Mouse (Mus musculus) brown adipose tissue, adult 24 weeks (tissue): ENCODE data around the gene Cd72. TPM values are rescaled to one million over a fixed set of nuclear protein-coding genes. Genes with fewer than 3 reads are reported as not detected.
A peak's percentile ranks its signal among the peaks of the same experiment; 100 is the strongest.
"Not testable (repeated sequence)": the region's sequence is repeated elsewhere in the genome, so short reads cannot be mapped to it uniquely, and the experiment has no call there.

Source experiments
- H3K27ac ChIP-seq: fragments of 200-500 bp; replicated peaks from 2 replicates; pipeline ENCODE4 v1.5.1; 2012; ENCODE audit warnings: low read depth, mild to moderate bottlenecking, low read length
- H3K4me1 ChIP-seq: fragments of 200-500 bp; 2 replicates; pipeline ENCODE4 v1.6.1; 2012; ENCODE audit warnings: low read length, mixed read lengths; ENCODE audit not compliant: control insufficient read depth, insufficient read depth, insufficient read length
- H3K4me3 ChIP-seq: fragments of 200-500 bp; 2 replicates; pipeline ENCODE4 v1.5.1; 2012; ENCODE audit warnings: low read depth, mild to moderate bottlenecking, low read length, moderate library complexity; ENCODE audit not compliant: insufficient read depth
- polyA plus RNA-seq: library from polyadenylated mRNA; stranded (reverse); fragments of >200 nt; gene quantifications from 2 replicates; pipeline ENCODE4 v1.2.4, GENCODE M21; 2012; ENCODE audit not compliant: missing spikeins, insufficient read depth, insufficient read length

The Cd72 gene
- polyA plus RNA-seq, 1 experiment = 1.9 TPM

DNA sequence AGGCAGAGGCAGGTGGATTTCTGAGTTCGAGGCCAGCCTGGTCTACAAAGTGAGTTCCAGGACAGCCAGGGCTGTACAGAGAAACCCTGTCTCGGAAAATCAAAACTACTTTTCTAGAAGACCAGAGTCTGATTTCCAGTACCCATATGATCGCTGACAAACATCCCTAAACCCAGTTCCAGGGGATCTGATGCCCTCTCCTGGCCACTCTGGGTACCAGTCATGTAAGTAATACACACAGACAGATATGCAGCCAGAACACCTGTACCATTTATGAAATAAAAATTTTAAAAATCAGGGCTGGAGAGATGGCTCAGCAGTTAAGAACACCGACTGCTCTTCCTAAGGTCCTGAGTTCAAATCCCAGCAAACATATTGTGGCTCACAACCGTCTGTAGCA, 31.2 kb upstream of the Cd72 start:
- H3K27ac ChIP-seq, H3K4me1 ChIP-seq, H3K4me3 ChIP-seq: not testable (repeated sequence)

- Histone ChIP-seq H3K4me1 (no peaks in the 10 kb centered on the region), H3K27ac (no peak within 1 kb of the TSS), H3K4me3 (no peak within 1 kb of the TSS)
Measured at GRCm38 (mm10) chr4:43483535-43484091, 29.2 kb upstream of the Cd72 start, which contains the start of gene Sit1. Gene Sit1, minus strand, starts transcription at chr4:43483734.

DNA sequence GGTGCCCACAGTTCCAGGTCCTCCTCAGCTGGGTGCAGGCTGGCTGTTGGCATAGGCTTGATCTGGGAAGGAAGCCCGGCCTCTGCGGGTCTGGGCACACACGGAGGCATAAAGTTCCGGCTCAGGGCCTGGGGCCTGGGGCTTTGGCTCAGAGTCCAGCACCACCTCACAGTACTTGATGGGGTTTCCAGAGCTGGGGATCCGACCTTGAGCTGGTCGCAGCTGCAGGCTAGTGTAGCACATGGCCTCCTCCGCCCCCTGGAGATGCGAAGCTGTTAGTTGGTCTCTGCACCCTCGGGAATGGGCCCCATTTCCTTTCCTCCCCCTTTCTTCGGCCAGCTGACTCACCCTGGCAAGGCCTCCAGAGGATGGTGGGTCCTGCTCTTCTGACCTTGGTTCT, 28.2 kb upstream of the Cd72 start:
- H3K27ac ChIP-seq = no peak overlapping the region
- no peaks in the 10 kb centered on the region for H3K4me1 ChIP-seq
- no peak overlapping the region for H3K4me3 ChIP-seq

DNA sequence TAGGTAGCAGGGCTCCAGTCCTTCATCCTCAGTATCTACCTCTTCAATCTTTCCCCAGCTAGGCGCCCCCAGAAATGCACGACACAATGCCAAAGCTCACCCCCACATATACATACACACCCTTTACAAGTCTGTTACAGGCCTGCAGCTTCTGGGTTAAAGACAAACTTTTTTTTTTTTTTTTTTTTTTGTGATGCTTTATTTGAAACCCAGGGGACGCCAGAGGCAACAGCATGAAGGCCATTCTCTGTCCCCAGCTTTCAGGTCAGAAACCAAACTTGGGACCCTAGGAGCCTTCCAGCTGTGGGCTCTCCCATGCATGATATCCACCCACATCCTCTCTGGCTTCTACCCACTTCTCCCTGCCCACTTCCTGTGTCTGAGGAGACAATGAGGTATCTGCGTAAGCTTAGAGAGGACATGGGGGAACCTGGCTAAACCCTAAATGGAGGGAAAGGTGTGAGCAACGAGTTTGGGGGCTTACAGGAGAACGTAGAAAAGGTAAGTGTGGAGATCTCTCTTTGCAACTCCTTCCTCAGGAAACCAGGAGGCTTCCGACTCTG, 27.5 kb upstream of the Cd72 start:
- no peaks in the 10 kb centered on the region for H3K4me1 ChIP-seq
- no peak overlapping the region for H3K27ac ChIP-seq
- no peak overlapping the region for H3K4me3 ChIP-seq

GRCm38 (mm10) chr4:43480985-43481384, 26.6 kb upstream of the Cd72 start:
- no peak overlapping the region for H3K27ac ChIP-seq
- no peak overlapping the region for H3K4me3 ChIP-seq
- H3K4me1 ChIP-seq = no peaks in the 10 kb centered on the region

DNA sequence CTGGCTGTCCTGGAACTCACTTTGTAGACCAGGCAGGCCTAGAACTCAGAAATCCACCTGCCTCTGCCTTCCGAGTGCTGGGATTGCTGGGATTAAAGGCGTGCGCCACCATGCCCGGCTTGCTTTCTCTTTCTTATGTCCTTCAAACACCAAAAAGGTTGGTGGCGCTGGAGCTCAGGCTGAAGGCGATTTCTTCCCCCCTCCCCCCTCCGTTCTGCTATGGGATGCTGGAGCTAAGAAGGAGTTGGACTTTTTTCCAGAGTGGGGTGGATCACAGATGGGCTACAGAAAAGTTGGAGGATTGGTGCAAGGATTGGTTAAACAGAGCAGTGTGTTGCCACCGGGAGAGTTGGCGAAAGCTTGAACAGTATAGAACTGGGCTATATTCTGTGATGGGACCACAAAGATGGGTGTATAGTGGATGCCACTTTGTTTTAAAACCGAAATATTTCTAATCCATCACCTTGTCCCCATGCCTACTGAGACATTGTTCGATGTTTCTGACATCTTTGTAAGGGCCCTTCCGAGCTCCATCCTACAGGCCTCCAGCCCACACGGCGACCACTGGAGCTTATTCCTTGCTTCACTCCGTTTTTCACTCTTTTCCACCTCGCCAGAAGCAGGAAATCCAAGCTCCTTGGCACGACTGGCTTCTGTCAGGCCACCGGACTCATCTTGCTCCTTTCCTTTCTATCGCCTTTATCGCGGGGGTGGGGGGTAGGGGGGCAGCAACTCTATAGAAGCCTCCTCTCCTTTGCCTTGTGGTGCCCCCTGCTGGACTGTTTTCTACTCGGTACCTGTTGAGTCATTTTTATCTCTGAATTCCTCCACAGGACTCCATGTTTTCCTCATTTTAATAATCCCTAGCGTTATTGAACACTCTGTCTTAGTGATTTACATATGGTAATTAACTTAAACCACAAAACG, 24.7 kb upstream of the Cd72 start:
- no peak overlapping the region for H3K27ac ChIP-seq
- H3K4me3 ChIP-seq = peak overlapping the region; percentile 34; the same call in 1 of the 2 replicates
- H3K4me1 ChIP-seq = no peaks in the 10 kb centered on the region

GRCm38 (mm10) chr4:43478534-43478858, 24.1 kb upstream of the Cd72 start:
- H3K27ac ChIP-seq = peak overlapping the region; percentile 64
- no peaks in the 10 kb centered on the region for H3K4me1 ChIP-seq
- peak overlapping the region; percentile 49 for H3K4me3 ChIP-seq

DNA sequence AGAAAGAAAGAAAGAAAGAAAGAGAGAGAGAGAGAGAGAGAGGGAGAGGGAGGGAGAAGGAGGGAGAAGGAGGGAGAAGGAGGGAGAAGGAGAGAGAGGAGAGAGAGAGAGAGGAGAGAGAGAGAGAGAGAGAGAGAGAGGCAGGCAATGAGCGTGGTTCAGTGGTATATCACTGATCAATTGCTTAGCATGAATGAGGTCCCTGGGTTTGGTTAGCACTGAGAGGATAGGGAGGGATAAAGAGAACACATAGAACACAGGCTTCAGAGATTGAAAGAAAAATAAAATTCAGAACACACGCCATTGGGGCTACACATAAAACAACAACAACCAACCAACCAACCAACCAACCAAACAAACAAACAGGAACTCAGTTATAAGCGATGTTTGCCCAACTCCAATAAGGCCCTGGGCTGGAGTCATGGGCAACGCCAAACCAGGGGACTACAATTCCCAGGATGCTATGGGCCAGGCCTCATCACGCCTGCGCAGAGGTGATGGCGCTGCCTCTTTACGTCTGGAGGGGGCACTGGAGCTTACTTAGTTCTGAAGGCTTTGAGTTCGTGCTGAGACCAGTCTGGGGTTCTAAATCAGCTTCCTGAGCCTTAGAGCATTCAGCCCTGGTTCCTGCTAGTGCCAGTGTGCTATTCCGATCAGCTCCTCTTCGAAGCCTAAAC, 23.6 kb upstream of the Cd72 start:
- no peaks in the 10 kb centered on the region for H3K4me1 ChIP-seq
- H3K27ac ChIP-seq = peak overlapping the region; percentile 64

DNA sequence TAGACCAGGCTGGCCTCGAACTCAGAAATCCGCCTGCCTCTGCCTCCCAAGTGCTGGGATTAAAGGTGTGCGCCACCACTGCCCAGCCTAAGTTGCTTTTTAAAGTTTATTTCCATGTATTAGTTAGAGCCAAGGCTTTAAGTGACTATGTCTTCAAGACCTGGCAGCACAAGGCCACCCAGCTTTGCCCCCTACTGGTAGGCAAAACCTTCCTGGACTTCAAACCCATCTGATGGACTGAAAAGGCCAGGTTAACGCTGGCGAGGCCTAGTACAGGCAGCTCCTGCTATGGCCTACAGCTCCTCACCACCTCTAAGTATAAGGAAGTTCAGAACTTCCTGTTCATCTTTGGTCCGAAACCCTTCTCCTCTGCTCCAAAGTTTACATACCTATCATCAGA, 22.2 kb upstream of the Cd72 start:
- Histone ChIP-seq H3K27ac (no peak overlapping the region), H3K4me3 (no peak overlapping the region), H3K4me1 (no peaks in the 10 kb centered on the region)

More for the DNA sequence above, 23.6 kb upstream of the Cd72 start:
- peak overlapping the region; percentile 49 for H3K4me3 ChIP-seq

DNA sequence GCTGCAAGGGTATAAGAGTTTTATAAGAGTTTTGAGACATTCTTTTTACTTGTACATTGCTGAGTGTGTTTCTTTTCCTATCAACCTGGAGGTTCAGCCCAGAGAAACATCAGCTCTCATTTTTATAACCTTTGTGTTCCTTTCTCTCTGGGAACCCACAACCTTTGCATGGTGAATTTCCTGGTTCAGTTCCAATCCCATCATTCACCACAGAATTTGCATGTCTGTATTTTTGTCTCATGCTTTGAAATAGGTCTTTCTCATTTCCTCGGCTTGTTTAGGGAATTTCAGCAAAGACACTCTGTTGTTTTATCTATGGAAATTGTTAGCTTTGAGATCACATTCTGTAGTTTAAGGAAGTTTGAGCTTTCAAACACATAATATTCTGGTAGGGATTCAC, 19.2 kb upstream of the Cd72 start:
- Histone ChIP-seq H3K27ac (no peak overlapping the region), H3K4me1 (no peaks in the 10 kb centered on the region), H3K4me3 (no peak overlapping the region)

GRCm38 (mm10) chr4:43470301-43470700, 15.9 kb upstream of the Cd72 start:
- Histone ChIP-seq H3K27ac (no peak overlapping the region), H3K4me1 (no peaks in the 10 kb centered on the region), H3K4me3 (no peak overlapping the region)

GRCm38 (mm10) chr4:43466872-43467271, 12.4 kb upstream of the Cd72 start:
- H3K4me1 ChIP-seq = no peaks in the 10 kb centered on the region
- no peak overlapping the region for H3K4me3 ChIP-seq
- no peak overlapping the region for H3K27ac ChIP-seq

GRCm38 (mm10) chr4:43465935-43466334, 11.5 kb upstream of the Cd72 start:
- no peak overlapping the region for H3K4me3 ChIP-seq
- H3K27ac ChIP-seq = peak overlapping the region; percentile 74
- H3K4me1 ChIP-seq = no peaks in the 10 kb centered on the region

DNA sequence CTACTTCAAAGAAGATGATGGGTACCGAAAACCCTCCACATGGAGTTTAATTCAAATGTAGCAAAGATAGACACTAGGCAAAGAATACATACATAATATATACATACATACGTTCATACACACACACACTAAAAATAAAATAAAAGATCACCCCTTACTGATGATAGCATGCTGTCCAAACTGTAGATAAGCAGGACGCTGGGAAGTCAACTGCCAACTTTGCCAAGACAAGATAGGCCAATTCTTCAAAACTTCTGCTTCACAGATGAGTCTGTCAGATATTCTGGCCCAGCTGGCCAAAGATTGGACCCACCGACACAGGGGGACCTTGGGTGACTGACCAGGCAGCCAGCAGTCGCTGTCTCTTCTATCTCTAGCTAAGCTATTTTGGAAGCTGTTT, 8.7 kb upstream of the Cd72 start:
- Histone ChIP-seq H3K27ac (no peak overlapping the region), H3K4me3 (no peak overlapping the region), H3K4me1 (no peaks in the 10 kb centered on the region)

DNA sequence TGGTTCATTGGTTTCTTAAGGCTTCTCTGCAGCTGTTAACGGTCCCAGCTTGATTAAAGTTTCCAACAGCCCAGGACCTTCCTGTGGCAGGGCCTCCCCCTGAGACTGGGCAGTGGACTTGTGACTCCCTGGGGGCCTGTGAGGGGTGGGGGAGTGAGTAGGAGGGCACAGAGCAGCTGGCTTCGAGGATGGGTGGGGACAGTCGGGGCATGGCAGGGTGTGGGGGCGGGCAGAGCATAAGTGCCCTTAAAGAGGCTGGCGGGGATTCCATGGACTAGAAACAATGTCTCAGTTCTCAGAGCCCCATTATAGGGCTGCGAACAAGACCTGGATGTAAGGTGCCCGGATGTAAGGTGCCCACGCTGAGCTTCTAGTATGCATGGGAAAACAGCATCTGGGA, 2.7 kb upstream of the Cd72 start:
- H3K4me3 ChIP-seq = no peak overlapping the region
- H3K4me1 ChIP-seq = no peaks in the 10 kb centered on the region
- H3K27ac ChIP-seq = no peak overlapping the region
